Mouse (Mus musculus) spleen, adult 12 weeks (tissue): ENCODE measurements around the gene Plekha7.

Experiments used
- DNase-seq: peaks from one replicate; pipeline ENCODE4 v3.0.0; 2022; ENCODE audit warnings: low spot score

Gene Plekha7

DNA sequence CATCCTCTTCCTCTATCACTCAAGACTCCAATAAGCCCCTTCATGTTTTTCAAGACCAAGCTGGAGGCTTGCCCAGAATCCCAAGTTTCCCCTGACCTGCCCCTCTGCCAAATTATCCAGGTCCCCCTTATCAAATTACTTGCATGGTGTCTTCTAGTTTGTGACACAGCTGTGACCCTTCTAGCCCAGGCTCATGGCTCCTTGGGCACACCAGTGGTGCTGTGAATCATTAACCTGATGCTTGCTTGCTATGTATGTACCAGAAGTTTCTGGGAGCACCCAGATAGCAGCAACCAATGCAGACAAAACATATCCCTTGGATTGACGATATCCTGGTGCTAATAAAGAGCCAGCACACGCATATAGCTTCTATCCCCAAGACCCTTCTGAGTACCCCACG lies 19.2 kb downstream of the Plekha7 start:
- no peak for DNase-seq

GRCm38 (mm10) chr7:116287959-116288358 lies 20.2 kb downstream of the Plekha7 start:
- no peak for DNase-seq

- no peak for DNase-seq
These were observed 21.4 kb downstream of the Plekha7 start for GRCm38 (mm10) chr7:116286611-116287355.

DNA sequence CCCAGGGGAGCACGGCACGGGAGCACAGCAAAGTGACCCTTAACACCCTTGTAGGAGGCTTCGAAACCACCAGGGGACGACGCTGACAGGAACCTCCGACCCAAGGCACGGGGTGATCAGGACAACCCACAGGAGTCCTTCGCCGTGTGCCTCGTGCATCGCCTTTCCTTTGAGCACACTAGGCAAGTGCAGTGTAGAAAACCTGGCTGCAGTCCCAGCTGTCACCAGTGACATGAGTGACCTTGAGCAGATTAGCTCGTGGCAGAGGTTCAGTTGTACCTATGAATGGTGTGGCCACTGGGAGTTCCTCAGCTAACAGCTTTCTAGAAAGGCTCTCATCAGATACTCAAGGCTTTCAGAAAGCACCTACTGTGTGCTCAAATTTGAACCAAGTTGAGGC lies 22.0 kb downstream of the Plekha7 start:
- no peak for DNase-seq

- DNase-seq = no peak
These were observed 23.0 kb downstream of the Plekha7 start for GRCm38 (mm10) chr7:116285216-116285615.

- DNase-seq = no peak
These were observed 25.4 kb downstream of the Plekha7 start for GRCm38 (mm10) chr7:116282755-116283154.

GRCm38 (mm10) chr7:116280126-116280525 lies 28.1 kb downstream of the Plekha7 start:
- DNase-seq = no peak

DNA sequence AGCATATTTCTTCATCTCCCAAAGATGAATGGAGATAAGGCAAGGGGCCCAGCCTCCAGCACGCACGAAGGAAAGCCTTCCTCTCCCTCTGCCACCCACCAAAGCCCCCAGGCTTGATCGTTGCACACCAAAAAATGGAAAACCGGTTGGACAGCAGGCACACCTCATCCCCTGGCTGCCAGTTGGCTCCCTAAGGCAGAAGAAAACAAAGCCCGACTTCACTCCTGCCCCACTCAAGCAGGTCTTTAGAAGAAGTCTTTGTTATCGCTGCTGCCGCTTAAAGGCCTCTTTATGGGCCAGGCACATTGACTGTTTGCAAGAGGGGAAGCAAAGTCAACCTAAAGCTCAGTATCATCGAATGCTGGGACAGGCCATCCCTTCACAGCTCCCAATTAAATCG lies 29.9 kb downstream of the Plekha7 start:
- no peak for DNase-seq

- no peak for DNase-seq
These were observed 31.9 kb downstream of the Plekha7 start for GRCm38 (mm10) chr7:116276315-116276714.

GRCm38 (mm10) chr7:116273111-116273510 lies 35.1 kb downstream of the Plekha7 start:
- no peak for DNase-seq

GRCm38 (mm10) chr7:116269501-116269995 lies 38.6 kb downstream of the Plekha7 start:
- no peak for DNase-seq

GRCm38 (mm10) chr7:116268113-116268926 lies 39.9 kb downstream of the Plekha7 start:
- DNase-seq = no peak

- no peak for DNase-seq
These were observed 44.9 kb downstream of the Plekha7 start for GRCm38 (mm10) chr7:116263281-116263680.

DNA sequence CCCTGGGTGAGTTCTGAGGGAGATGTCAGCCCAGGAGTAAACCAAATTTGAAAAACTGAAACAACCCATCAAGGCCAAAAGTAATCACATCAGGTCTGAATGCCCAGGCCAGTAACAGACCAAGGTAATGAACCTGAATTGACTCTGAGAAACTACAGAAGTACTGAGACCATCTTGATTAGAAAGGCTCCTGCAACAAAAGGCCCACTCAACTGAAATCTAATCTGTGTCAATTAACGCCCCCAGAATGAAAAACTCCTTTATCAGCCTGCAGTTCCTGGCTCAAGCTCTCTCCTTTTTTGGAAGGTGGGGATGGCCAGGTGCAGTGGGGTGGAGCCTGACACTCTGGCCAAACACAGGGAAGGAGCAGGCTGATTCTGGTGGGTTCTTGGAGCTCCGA lies 45.7 kb downstream of the Plekha7 start:
- no peak for DNase-seq

GRCm38 (mm10) chr7:116262101-116262500 lies 46.1 kb downstream of the Plekha7 start:
- no peak for DNase-seq

- no peak for DNase-seq
These were observed 47.2 kb downstream of the Plekha7 start for GRCm38 (mm10) chr7:116260826-116261615.

DNA sequence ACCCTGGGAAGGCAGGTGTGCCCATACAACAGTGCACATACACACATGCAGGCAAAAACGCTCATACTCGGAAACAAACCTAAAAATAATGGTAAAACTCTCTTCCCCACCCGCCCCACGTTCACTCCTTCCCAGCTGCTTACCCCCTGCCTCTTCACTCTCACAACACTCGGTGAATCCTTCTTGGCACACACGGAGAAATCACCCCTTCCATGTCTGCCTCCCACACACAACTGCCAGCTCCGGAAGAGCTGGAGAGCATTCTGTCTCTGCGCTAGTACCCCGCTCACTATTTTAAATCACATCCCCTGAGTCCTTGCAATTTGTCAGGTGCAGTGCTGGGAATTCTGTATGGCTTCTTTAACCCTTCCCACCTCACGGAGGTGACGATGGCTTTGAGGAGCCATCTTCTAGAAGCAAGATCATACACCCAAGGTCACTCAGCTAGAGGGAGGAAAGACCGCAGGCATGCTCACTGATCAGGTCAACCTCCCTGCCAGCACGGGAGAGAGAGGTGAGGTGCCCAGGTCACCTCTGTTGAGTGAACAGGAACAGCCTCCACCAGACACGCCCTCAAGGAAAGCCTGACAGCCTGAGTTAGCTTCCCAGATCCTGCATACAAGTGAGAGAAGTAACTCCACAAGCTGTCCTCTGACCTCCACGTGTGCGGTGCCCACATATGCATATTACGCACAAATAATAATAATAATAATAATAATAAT lies 49.6 kb downstream of the Plekha7 start:
- no peak for DNase-seq

GRCm38 (mm10) chr7:116257953-116258352 lies 50.2 kb downstream of the Plekha7 start:
- DNase-seq = no peak

DNA sequence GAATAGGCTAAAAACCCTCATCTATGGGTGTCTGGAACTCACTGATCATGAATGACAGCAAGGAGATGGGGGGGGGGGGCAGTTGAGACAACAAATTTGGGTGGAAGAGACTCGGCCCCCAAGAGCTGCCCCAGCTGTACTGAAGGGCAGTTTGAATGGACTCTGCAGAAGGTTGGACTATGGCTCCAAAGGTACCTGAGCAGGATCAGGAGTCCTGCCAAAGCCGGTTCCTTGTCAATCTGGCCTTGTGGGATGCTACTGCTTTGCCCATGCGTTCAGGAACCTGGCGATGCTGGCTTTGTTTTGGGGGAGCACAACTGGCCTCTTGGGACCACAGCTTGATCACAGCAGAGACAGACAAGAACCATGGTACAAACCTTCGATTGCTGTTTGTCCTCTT lies 52.5 kb downstream of the Plekha7 start:
- DNase-seq = no peak

DNA sequence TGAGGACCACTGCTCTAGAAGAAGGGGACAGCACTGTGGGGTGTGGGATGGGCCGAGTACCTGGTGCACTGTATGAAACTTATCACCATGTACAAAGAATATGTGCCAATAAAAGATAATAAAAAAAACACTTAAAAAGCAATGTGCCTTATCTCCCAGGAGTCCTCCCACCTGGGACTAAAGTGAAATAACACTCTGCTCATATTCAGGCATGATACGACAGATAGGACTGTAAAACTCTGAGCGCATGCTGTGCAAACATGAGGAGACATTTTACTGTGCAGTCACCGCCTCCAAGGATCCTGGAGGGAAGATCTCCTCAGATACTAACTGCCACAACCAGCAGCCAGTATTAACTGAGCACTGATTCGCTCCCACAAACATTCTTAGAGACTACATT lies 53.5 kb downstream of the Plekha7 start:
- no peak for DNase-seq

GRCm38 (mm10) chr7:116252470-116252869 lies 55.7 kb downstream of the Plekha7 start:
- DNase-seq = no peak

GRCm38 (mm10) chr7:116251516-116251915 lies 56.7 kb downstream of the Plekha7 start:
- DNase-seq = no peak
